Mouse (Mus musculus) cerebellum, adult 9-11 months (tissue): ENCODE results near the gene Mex3d.

ENCODE experiments used
- DNase-seq: peaks from one replicate; pipeline ENCODE4 v3.0.0; 2022

The Mex3d gene

DNA sequence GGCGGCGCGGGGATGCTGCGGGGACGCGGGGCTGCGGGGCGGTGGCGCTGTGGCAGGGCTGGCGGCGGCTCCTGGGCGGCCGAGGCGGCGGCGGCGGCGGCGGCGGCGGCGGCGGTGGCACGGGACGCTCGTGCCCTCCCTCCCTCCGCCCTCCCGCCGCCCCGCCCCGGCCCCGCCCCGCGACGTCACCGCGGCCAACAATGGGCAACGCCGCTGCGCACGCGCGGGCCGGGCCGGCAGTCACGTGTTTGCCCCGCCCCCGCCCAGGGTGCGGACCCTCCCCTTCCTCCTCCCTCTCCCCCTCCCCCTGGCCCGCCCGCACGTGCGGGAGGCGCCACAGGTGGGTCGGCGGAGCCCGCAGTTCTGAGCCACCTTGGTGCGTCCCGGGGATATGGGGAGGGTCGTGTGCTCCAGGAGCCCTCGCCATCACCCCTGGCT lies at the start of gene Mex3d:
Gene Mex3d (minus strand): TSS at position 138 of the 438 bp plus-strand sequence.
- DNase-seq = peak; percentile 83

DNA sequence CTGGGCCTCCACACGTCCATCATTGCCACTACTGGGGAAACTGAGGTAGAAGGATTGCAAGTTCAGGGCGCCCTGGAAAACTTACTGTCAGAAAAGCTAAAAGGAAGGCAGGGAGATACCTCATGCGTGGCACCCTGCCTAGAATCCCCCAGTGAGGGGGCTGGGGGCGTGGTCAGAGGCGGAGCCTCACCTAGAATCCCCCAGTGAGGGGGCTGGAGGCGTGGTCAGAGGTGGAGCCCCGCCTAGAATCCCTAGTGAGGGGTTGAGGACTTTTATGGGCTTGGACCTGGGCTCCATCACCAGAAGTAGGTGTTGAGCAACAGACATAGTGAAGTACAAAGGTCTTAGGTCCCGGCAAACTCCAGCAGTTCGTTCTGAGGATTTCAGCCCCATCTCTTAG lies 48.8 kb upstream of the Mex3d start:
- DNase-seq = peak; percentile 56

DNA sequence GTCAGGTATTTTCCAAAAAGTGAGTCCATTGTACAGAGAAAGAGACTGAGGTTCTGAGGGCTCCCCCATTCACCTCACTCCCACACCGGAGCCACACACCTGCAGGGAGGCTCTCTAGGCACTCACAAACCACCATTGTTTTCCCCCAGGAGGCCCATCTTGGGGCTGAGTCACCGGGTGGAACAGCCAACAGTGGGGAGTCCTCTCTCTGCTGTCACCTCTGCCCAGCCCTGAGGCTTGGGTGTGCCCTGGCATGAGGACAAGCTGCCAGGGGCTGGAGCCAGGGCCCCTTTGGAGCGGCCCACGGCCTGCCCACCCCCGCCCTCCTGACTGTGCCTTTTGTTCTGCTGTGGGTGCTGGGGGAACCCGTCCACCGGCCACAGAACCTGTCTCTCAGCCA lies 48.3 kb upstream of the Mex3d start:
- DNase-seq = no peak

DNA sequence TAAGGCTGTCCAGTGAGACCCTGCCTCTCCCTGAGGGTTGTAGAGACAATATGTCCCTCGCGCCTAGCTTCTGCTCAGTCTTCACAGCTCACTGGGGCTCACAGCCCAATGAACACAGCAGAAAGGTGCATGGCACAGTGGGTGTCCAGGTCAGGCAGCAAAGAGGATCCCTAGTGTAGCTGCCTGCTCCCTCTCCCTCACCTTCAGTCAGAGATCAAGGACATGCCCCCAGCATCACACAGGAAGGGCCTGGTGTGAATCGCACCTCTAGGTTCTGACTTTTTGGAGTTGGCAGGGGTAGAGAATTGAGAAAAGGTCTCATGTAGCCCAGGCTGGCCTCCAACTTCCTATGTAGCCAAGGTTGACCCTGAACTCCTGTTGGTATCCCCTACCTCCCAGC lies 47.4 kb upstream of the Mex3d start:
- peak; percentile 71 for DNase-seq

DNA sequence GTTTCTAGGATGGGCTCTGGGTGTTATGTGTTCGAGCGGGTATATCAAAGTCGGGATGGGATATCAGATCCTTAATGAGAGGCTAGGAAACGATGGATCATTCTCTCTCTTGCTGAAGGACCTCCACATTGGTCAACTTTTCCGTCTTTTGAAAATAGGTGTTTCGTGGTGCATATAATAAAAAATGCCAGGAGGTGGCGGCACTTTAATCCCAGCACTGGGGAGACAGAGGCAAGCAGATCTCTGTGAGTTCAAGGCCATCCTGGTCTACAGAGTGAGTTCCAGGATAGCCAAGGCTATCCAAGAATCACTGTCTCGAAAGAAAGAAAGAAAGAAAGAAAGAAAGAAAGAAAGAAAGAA lies 46.8 kb upstream of the Mex3d start:
- no peak for DNase-seq

DNA sequence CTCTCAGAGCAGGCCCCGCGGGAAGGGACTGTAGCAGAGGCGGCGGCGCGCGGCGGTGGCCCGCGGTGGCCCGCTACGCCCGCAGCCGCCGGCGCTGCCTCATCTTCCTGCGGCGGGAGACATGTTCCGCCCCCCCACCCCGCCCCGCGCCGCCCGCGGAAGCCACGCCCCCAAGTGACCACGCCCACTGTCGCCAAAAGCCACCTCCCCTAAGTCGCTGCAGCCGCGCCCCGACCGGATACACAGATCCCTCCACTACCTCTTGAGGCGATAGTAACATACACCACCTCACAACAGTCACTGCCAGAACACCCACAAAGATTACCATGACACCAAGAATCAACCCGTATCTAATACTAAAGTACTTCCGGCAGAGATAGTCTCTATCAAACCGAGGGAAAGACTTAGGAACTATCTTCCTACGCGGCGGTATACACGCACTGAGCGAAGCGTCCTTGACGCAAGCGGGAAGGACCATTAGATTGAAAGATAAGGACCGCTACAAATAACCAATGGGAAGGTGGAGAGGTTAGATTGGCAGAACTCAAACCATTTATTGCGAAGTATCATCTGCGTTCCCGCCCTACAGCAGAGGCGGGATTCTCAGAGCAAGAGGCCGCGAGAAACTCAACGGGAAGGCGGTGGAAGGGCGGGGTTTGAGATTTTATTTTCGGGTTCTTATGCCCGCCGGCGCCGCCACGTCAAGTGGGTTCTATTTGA lies 46.2 kb upstream of the Mex3d start, which contains the start of gene Tcf3:
Gene Tcf3 (minus strand): TSS at position 135 of the 720 bp plus-strand sequence.
- peak; percentile 98 for DNase-seq

DNA sequence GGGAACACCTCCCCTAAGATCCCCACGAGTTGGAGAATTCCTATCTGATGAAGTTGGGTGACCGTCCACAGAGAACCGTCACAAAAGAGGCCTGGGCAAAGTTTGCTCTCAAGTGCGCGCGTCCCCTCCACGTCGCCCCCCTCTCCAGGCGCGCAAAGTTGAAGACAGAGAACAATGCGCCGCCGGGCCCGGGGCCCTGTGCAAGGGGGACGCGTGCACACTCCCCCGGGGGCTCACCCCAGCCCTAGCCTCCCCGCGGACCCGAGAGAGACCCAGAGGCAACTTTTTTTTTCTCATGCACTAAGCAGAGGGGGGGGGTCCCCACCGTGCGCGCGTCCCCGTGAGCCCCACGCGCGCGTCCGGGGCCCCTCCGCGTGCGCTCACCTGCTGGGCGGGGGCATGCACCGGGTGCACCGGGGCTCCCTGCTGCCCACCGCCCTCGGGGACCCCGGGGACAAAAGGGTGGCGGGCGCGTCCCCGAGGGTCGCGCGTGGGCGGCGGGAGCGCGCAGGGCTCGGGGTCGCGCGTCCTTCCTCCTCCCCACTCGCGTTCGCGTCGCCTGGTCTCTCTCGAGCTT lies 45.6 kb upstream of the Mex3d start:
- DNase-seq = peak; percentile 80

DNA sequence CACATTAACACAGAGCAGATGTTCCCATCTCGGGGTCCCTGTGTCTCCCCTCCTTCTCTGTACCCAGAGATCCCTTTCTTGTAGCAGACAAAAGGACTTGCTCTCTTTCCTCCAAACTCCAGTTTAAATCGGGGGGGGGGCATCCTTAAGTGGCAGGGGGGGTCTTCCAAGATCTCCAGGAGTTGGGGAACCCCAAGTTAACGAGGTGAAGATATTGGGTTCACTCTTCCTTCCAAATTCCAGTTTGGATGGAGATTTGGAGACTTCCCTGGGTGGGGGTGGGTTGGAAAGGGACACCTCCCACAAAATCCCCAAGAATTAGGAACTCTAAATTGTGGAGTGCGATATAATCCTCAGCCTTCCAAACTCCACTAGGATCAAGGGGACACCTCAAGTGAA lies 44.9 kb upstream of the Mex3d start:
- DNase-seq = no peak

DNA sequence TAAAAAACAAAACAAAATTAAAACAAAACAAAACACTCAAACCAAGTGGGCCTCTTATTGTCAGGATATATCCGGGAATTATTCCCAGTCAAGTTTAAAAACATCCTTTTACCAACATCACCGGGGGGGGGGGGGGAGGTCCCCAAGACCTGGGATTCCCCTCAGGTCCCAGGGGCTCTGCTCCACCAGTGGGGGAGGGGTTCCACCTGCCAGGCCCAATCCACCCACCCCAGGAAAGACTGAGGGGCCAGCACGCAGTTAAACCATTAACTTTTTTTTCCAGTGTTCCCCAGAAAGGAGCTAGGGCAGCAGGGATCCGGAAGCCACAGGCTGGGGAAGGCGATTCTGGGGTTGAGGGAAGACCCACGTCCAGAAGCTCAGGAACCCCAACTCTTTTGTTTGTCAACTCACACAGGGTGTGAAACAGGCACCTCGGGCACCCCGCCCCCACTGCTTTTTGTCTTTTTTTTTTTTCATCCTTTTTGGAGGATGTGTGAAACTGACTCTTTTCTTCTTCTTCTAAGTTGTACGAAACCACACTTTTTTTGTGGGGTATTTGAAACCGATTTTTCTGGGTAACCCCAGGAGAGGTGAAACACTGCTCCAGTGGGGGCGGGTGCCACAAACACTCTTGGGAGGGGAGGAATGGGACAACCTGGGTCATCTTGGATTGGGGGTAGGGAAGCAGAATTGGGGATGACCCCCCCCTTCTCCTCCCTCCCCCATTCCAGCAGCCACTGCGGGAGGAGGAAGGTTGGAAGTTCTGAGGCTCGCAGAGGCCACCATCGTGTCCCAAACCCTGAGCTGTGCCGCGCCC lies 44.3 kb upstream of the Mex3d start:
- peak; percentile 66 for DNase-seq

DNA sequence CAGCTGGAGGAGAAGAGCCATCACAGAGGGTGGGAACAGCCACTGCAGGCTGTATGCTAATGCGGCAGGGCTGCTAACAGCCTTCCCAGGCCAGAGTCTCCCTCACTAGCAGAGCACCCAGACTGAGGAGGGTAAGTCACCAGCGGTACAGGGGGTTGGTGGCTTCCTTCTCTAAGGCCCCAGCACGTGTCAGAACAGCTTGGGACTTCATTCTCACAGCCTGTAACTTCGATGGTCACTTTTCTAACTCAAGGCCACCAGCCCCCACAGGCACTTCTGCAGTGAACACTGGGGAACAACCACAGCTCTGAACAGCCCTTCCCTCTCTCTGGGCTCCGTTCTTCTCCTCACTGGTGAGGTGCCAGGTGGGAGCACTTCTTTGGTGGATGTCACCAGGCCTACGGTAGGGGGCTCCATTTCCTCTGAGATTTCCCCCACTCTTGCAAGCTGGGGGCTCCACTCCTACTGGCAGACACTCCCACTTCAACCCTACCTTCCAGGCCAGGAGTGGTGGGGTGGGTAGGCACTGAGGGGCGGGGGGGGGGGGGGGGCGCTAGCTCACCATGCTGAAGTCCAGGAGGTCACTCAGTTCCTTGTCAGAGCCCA lies 43.0 kb upstream of the Mex3d start:
- peak; percentile 50 for DNase-seq

DNA sequence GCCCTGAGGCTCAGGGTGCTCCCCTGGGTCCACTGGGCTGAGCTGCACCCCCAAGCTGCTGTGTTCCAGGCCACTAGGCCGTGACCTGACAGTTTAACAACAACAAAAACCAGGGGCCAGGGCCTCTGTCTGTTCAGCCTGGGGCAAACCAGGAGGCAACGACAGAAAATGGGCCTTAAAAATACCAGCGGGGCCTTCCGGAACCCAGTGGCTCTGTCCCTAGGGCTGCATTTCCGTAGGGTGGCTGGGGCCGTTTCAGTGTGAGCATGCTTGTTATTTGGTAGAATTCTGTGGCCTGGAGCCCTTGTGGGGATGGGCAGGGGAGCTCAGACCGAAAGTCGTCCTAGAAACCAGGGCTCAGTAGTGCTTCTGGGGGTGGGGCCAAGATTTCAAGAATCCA lies 42.3 kb upstream of the Mex3d start:
- no peak for DNase-seq

DNA sequence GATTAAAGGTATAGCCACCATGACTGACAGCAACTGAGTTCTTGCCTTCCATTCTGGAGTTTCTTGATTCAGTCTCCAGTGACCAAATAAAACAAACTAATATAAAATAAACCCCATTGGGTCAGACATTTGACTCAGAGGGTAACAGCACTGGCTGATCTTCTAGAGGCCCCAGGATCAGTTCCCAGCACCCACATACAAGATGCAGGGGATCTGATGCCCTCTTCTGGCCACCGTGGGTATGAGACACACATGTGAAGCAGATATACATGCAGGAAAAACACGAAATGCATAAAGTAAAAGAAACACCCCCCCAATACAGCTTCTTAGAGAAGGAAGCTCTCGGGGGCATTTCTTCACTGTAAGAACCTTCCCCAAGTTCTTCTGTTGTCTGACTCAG lies 37.6 kb upstream of the Mex3d start:
- DNase-seq = no peak

DNA sequence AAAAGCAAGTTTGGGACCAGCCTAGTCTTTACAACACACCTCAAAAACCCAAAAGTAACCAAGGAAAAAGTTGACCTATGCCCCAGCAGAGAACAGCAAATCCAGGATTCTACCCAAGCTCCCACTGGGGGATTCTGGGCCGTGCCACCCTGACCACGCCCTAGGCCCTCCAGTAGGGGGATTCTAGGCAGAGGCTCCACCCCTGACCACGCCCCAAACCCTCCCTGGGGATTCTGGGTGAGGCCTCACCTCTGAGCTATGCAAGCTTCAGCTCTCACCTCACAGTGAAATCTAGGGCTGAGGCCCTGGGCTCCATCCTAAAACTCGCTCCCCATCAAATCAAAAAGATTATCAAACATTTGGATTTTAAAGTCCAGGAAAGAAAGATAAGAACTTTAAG lies 36.1 kb upstream of the Mex3d start:
- DNase-seq = peak; percentile 37

DNA sequence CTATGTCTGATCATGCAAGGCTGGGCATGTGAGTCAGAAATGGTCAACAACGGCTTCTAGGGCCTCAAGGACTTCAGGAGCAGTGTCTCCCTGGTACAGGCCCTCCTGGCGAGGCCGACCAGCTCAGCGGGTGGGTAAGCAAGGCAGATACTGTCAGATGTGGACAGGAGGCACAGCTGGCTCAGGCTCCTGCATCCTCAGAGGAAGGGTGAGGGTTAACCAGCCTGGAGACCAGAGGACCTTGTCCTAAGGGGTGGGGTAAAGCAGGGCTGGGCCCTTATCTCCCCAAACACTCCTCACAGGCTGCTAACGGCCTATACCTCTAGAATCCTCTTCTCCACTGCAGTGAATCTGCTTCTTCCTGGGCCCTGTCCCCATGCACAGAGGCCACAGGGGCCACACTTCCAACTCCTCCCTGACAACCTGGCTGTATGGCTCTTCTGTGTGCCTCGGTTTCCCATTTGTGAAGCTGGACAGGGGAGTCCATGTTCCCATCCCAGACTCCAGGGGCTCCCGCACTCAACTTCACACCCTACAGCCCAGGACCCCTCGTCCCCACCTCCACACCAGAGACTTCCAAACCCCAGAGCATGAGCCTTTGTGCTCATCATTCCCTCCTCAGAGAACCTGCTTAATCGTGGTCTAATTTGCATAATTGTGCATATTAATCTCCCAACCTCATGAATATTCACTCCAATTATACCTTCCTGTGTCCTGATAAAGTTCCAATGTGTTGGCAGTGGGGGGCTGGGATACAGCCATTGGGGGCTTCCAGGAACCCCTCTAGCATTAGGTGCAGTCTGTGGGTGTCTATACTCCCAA lies 34.4 kb upstream of the Mex3d start:
- DNase-seq = peak; percentile 34

DNA sequence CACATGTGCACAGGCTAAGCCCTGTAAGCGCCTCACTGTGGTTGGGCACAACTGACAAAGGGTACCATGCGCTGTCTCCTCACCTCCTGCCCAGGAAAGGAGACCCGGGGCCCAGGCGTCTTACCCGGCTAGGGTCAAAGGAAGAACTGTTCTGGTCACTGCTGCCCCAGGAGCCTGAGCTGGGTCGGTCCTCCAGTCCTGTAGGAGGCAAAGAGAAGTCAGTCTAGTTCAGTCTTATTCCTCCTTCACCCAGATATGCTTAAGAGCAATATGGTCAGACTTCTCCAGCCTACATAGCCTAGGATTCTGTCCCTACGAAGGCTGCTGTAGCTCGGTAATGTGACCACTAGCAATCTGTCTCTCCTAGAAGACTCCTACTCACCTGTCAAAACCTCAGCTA lies 33.7 kb upstream of the Mex3d start:
- DNase-seq = peak; percentile 17

DNA sequence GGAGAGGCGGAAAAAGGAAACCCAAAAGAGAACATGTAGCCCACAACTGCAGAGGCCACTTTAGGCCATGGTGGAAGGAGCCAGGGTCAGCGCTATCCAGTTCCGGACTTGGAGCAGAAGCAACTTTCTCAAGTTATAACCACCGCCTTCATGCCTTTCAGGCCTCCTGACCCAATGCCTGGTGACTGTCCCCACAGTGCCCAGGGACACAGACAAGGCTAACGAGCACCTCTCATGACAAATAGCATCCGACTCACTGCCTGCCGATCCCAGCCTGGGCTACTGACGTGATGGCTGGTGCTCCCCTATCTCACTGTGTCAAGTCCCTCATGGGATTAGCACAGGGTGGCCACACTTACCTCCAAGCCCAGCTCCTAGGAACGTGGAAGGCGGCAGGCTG lies 33.3 kb upstream of the Mex3d start:
- peak; percentile 20 for DNase-seq

DNA sequence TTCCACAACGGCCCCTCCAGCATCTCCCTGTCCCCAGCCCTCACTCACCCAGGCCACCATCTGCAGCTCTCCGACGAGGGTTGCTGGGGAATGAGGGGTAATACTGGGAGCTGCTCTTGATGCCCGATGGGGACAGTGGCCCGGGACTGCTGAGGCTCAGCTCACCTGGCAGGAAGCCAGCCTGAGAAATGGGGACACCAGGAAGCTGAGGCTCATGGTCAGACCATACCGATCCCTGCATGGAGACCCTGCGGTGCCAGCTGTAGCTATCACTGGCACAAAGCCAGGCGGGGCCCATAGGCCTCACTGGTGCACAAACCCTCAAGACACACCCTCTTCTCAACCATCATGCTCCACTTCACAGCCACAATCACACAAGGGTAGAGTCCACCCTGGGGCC lies 32.0 kb upstream of the Mex3d start:
- peak; percentile 78 for DNase-seq

DNA sequence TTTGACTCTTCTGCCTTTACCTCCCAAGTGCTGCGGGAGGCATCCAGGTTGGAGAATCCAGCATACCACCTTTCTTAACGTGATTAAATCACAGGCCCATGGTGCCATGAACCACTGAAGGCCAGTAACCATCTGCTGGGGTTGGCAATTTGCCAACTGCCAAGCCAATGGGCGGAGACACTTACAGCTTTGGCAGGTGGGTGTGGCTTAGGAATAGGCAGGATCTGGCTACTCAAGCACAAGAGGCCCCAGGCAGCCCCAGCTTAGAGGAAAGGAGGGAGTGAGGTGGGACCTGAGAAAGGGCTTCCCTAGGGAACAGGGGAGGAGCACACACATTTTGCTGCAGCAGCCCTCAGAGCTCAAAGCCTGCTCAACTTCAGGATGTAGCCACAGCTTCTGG lies 30.9 kb upstream of the Mex3d start:
- DNase-seq = peak; percentile 92

DNA sequence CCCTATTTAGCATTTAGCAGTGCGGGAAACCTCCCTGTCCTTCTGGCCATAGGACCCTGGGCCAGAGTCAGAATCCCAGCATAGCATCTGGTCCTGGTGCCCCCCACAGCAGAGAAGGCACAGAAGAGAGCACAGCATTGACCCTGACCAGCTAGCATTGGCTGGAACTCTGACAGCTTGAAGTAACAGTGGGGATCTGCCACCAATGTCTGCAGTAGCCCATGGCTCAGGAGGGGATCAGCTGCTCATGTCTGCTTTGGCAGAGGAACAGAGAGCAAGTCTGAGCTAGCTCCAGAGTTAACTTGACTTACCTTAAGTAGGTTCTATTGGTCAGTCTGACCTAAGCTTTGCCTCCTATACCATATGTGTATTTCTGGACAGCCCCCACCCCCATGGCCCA lies 30.4 kb upstream of the Mex3d start:
- peak; percentile 67 for DNase-seq

DNA sequence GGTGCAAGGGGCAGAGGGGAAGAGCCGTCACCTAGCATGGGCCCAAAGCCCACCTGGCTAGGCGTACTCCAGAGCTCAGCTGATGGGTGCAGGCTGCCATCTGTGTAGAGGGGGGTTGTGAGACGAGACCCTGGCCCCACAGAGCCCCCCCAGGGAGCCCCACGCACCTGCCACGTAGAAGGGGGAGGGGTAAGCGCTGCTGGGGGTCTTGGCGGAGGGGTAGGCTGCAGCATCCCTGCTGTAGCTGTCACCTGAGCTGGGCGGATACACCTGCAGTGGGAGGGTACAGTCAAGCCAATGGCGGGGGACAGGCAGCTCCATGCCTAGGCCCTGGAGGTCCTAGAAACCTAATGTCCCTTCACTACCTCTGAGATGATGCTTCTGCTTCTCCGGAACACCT lies 29.9 kb upstream of the Mex3d start:
- DNase-seq = no peak

DNA sequence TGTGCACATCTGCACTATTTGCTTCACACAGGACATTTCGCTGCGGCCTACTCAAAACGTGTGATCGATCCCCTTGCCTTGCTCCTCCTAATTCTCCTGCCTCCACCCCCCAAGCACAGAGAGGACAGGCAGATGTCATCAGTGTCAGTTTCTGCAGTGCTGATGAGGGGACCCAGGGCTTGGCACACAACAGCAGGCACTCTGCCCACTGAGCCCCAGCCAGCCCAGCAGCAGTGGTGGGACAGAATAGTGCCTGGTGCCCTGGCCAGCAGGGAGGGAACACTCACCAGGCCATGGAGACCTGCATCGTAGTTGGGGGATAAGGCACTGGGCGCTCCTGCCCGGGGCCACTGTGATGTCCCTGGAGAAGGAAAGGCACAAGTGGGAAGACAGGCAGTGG lies 28.1 kb upstream of the Mex3d start:
- peak; percentile 56 for DNase-seq

DNA sequence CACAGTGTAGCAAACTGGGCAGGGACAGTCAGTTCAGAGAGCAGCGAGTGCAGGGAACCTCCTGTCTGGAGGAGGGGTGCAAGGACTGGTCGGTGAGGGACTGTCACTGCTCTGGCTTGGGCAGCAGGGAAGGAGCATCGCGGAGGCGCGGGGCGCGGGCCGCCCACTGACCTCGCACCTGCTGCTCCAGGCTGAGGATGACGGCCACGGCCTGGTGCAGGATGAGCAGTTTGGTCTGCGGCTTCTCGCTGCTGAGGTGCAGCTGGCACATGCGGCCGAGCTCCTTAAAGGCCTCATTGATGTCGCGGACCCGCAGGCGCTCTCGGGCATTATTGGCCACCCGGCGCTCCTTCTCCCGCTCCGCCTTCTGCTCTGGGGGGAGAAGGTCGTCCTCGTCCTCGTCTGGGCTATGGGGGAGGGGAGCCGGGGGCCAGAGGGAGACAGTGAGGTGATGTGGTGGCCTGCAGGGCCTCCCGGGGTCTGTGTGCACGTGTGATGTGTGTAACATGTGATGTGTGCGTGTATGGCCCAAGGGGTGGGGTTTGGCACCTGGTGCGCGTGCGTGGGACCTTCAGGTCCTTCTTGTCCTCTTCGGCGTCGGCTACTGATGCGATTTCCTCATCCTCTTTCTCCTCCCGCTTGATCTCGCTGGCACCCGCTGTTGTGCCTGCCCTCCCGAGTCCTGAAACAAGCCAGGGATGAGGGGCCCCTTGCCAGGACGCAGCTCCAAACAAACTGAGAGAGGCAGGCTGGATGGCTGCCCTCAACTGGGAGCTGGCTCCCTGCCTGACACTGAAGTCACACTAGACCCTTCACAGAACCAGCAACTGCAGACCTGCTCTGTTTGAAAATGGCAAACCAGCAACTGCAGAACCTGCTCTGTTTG lies 25.4 kb upstream of the Mex3d start:
- DNase-seq = peak; percentile 90
